14 mouse cellular contexts compared by ENCODE assay signal in genomic region chr13:26154251-26154650, GRCm38 (mm10).
DNase-seq lines count a peak whose midpoint lies in the region; ATAC-seq and TF ChIP-seq lines count a peak whose summit lies in the region.
"Had no signal": no experiment of that assay in that cellular context is flagged by ENCODE, and none has a peak within 500 bp of the region (broad histone marks: within the 10 kb centered on the region; RNA-seq: fewer than 3 reads in every experiment).

No protein-coding gene starts in this region.

- TF ChIP-seq CTCF in layer of hippocampus, adult 2 months (conservative IDR thresholded peaks at IDR 0.05), result no peak

- ATAC-seq in forebrain, embryonic 11.5 days (replicated peaks; ENCODE audit: low FRiP score), result 0 out of 2 replicates have a peak, but pooled peaks have one; percentile 1
- 0 out of 2 replicates have a peak, but pooled peaks have one; percentile 1 for ATAC-seq in forebrain, embryonic 16.5 days
- no peak for ATAC-seq in midbrain, embryonic 11.5 days (ENCODE audit: low FRiP score)
- no peak for ATAC-seq in cerebellum, adult (ENCODE audit: insufficient number of reproducible peaks, low FRiP score, low TSS enrichment)

- H3K36me3 ChIP-seq in forebrain, embryonic 11.5 days (ENCODE audit: control insufficient read depth, insufficient read depth, low read length), result no peaks in the 10 kb centered on the region
- no peaks in the 10 kb centered on the region for H3K36me3 ChIP-seq in forebrain, embryonic 16.5 days (ENCODE audit: control insufficient read depth, insufficient read depth)
- no peaks in the 10 kb centered on the region for H3K36me3 ChIP-seq in midbrain, embryonic 11.5 days (ENCODE audit: control insufficient read depth, insufficient read depth, low read length)
- H3K36me3 ChIP-seq: embryonic facial prominence, embryonic 13.5 days; limb, embryonic 15.5 days; stomach, embryonic 15.5 days had no signal

- no peaks in the 10 kb centered on the region; the same call in 1 of the 2 replicates for H3K4me1 ChIP-seq in forebrain, embryonic 11.5 days (replicated peaks; ENCODE audit: control insufficient read depth, insufficient read depth, low read length)
- peaks cover 11% of the 10 kb centered on the region for H3K4me1 ChIP-seq in forebrain, embryonic 16.5 days (replicated peaks; ENCODE audit: control insufficient read depth, insufficient read depth, low read length)
- H3K4me1 ChIP-seq in midbrain, embryonic 11.5 days (ENCODE audit: control insufficient read depth, insufficient read depth, low read length), result peaks cover 22% of the 10 kb centered on the region
- H3K4me1 ChIP-seq: stomach, embryonic 15.5 days had no signal

- no peak overlapping the region for H3K4me3 ChIP-seq in layer of hippocampus, adult 2 months
- no peak overlapping the region for H3K4me3 ChIP-seq in forebrain, embryonic 11.5 days (ENCODE audit: low read depth, low read length)
- no peak overlapping the region for H3K4me3 ChIP-seq in forebrain, embryonic 16.5 days (replicated peaks; ENCODE audit: low read length)
- H3K4me3 ChIP-seq in midbrain, embryonic 11.5 days (ENCODE audit: low read depth, low read length), result no peak overlapping the region
- H3K4me3 ChIP-seq: embryonic facial prominence, embryonic 13.5 days; heart, adult 2 months; limb, embryonic 15.5 days; stomach, embryonic 15.5 days had no signal

- H3K27ac ChIP-seq in layer of hippocampus, adult 2 months, result peak overlapping the region; percentile 59
- H3K27ac ChIP-seq in forebrain, embryonic 11.5 days (ENCODE audit: low read depth, low read length), result peak overlapping the region; percentile 75
- peak overlapping the region; percentile 89 for H3K27ac ChIP-seq in forebrain, embryonic 16.5 days (ENCODE audit: low read length)
- H3K27ac ChIP-seq in midbrain, embryonic 11.5 days (ENCODE audit: low read depth, low read length), result peak overlapping the region; percentile 86
- H3K27ac ChIP-seq: heart, adult 2 months had no signal

- no peak overlapping the region for H3K4me2 ChIP-seq in forebrain, embryonic 11.5 days (ENCODE audit: low read depth, low read length, severe bottlenecking)
- H3K4me2 ChIP-seq in forebrain, embryonic 16.5 days (ENCODE audit: low read length), result no peak overlapping the region
- H3K4me2 ChIP-seq in midbrain, embryonic 11.5 days, result no peak overlapping the region
- H3K4me2 ChIP-seq: embryonic facial prominence, embryonic 13.5 days; limb, embryonic 15.5 days; stomach, embryonic 15.5 days had no signal

- no peaks in the 10 kb centered on the region for H3K27me3 ChIP-seq in forebrain, embryonic 11.5 days (ENCODE audit: control insufficient read depth, insufficient read depth, low read length)
- H3K27me3 ChIP-seq in forebrain, embryonic 16.5 days (replicated peaks; ENCODE audit: control insufficient read depth, insufficient read depth, low read length), result no peaks in the 10 kb centered on the region
- no peaks in the 10 kb centered on the region for H3K27me3 ChIP-seq in midbrain, embryonic 11.5 days (ENCODE audit: control insufficient read depth, insufficient read depth, low read length)
- H3K27me3 ChIP-seq: embryonic facial prominence, embryonic 13.5 days; limb, embryonic 15.5 days; stomach, embryonic 15.5 days had no signal

- no peak for DNase-seq in layer of hippocampus, adult 2 months (ENCODE audit: low spot score in 2 of 2)
- no peak for DNase-seq in layer of hippocampus, postnatal 10 days (ENCODE audit: low spot score in 2 of 2)
- no peak for DNase-seq in forebrain, embryonic 11.5 days (ENCODE audit: low spot score)
- DNase-seq in midbrain, embryonic 11.5 days (ENCODE audit: low spot score, missing footprints), result peak; percentile 92
- DNase-seq in left cerebral cortex, adult 8-10 months (ENCODE audit: low spot score in 2 of 2), result no peak
- no peak for DNase-seq in adrenal gland, adult 2 months
- DNase-seq: adrenal gland, postnatal 14 days; B cell, adult 2 months; heart, adult 2 months had no signal

- no peaks in the 10 kb centered on the region for H3K9me3 ChIP-seq in forebrain, embryonic 11.5 days (ENCODE audit: control insufficient read depth, low read length)
- H3K9me3 ChIP-seq in forebrain, embryonic 16.5 days (ENCODE audit: control insufficient read depth, low read length), result no peaks in the 10 kb centered on the region
- no peaks in the 10 kb centered on the region for H3K9me3 ChIP-seq in midbrain, embryonic 11.5 days (ENCODE audit: control insufficient read depth, low read length)
- H3K9me3 ChIP-seq: embryonic facial prominence, embryonic 13.5 days; limb, embryonic 15.5 days; stomach, embryonic 15.5 days had no signal

- H3K9ac ChIP-seq in forebrain, embryonic 11.5 days (ENCODE audit: low read length), result no peak overlapping the region
- no peak overlapping the region for H3K9ac ChIP-seq in forebrain, embryonic 16.5 days (replicated peaks; ENCODE audit: low read depth, low read length)
- no peak overlapping the region for H3K9ac ChIP-seq in midbrain, embryonic 11.5 days (ENCODE audit: low read length)
- H3K9ac ChIP-seq: embryonic facial prominence, embryonic 13.5 days; limb, embryonic 15.5 days; stomach, embryonic 15.5 days had no signal

- whole genome bisulfite sequencing in forebrain, embryonic 11.5 days, result 30% methylated on average over 1 of the region's 1 CpGs
- WGBS in forebrain, embryonic 16.5 days, result 5% methylated on average over 1 of the region's 1 CpGs
- 8% methylated on average over 1 of the region's 1 CpGs for WGBS in midbrain, embryonic 11.5 days

Comparison
In these comparisons a context has a peak if more than half of its experiments do, and no peak if none do; other contexts are left out.
1. ATAC-seq: peak in forebrain, embryonic 11.5 days (single experiment) and forebrain, embryonic 16.5 days (single experiment); none in midbrain, embryonic 11.5 days (single experiment) and cerebellum, adult (single experiment).
2. Peak in every context shown above with its lines, with median percentiles within 50 percentile points of each other: H3K27ac ChIP-seq.